Mouse (Mus musculus) brain, embryonic 14.5 days (tissue): ENCODE measurements around the gene Gm17657.

Experiments used
- CTCF ChIP-seq: fragments of 200-500 bp; IDR thresholded peaks from 2 replicates; pipeline ENCODE4 v1.5.1; 2012; ENCODE audit warnings: inconsistent platforms, mild to moderate bottlenecking, moderate library complexity, borderline replicate concordance; ENCODE audit not compliant: insufficient read depth, insufficient read length; ENCODE audit errors: extremely low read depth
- POLR2A ChIP-seq: fragments of 200-500 bp; IDR thresholded peaks from 2 replicates; pipeline ENCODE4 v1.6.1; 2012; ENCODE audit warnings: mild to moderate bottlenecking, inconsistent platforms, borderline replicate concordance; ENCODE audit not compliant: poor library complexity, insufficient read depth, insufficient read length, severe bottlenecking; ENCODE audit errors: extremely low read depth

GRCm38 (mm10) chr17:29556893-29557292 is 7.5 kb upstream of the Gm17657 start:
- no peak for TF ChIP-seq POLR2A
- TF ChIP-seq CTCF, result no peak
